Mouse (Mus musculus) kidney, adult 9 months (tissue): ENCODE results near the gene Pik3r1.

ENCODE experiments used
- DNase-seq: peaks from one replicate; pipeline ENCODE4 v3.0.0; 2022

The Pik3r1 gene

GRCm38 (mm10) chr13:101736521-101737387 is 31.3 kb downstream of the Pik3r1 start:
- DNase-seq = no peak

GRCm38 (mm10) chr13:101735364-101736120 is 32.5 kb downstream of the Pik3r1 start:
- DNase-seq = peak; percentile 51

- DNase-seq = no peak
Measured at GRCm38 (mm10) chr13:101734227-101734626, 33.8 kb downstream of the Pik3r1 start.

GRCm38 (mm10) chr13:101732675-101733074 is 35.3 kb downstream of the Pik3r1 start:
- DNase-seq = no peak

- no peak for DNase-seq
Measured at GRCm38 (mm10) chr13:101731777-101732176, 36.2 kb downstream of the Pik3r1 start.

- no peak for DNase-seq
Measured at GRCm38 (mm10) chr13:101730351-101730750, 37.7 kb downstream of the Pik3r1 start.

GRCm38 (mm10) chr13:101729248-101730055 is 38.6 kb downstream of the Pik3r1 start:
- DNase-seq = no peak

- peak; percentile 61 for DNase-seq
Measured at GRCm38 (mm10) chr13:101728816-101729215, 39.2 kb downstream of the Pik3r1 start.

- no peak for DNase-seq
Measured at GRCm38 (mm10) chr13:101728300-101728699, 39.7 kb downstream of the Pik3r1 start.

- no peak for DNase-seq
Measured at GRCm38 (mm10) chr13:101727837-101728236, 40.2 kb downstream of the Pik3r1 start.

GRCm38 (mm10) chr13:101726922-101727321 is 41.1 kb downstream of the Pik3r1 start:
- no peak for DNase-seq

GRCm38 (mm10) chr13:101721901-101722595 is 46.0 kb downstream of the Pik3r1 start:
- no peak for DNase-seq

GRCm38 (mm10) chr13:101721154-101721553 is 46.9 kb downstream of the Pik3r1 start:
- no peak for DNase-seq

- DNase-seq = peak; percentile 85
Measured at GRCm38 (mm10) chr13:101719312-101719870, 48.6 kb downstream of the Pik3r1 start.

GRCm38 (mm10) chr13:101718744-101719143 is 49.3 kb downstream of the Pik3r1 start:
- no peak for DNase-seq

- DNase-seq = no peak
Measured at GRCm38 (mm10) chr13:101717836-101718235, 50.2 kb downstream of the Pik3r1 start.

- DNase-seq = no peak
Measured at GRCm38 (mm10) chr13:101713429-101714088, 54.5 kb downstream of the Pik3r1 start.

GRCm38 (mm10) chr13:101712720-101713428 is 55.1 kb downstream of the Pik3r1 start:
- DNase-seq = no peak

- no peak for DNase-seq
Measured at GRCm38 (mm10) chr13:101712099-101712498, 55.9 kb downstream of the Pik3r1 start.

- DNase-seq = no peak
Measured at GRCm38 (mm10) chr13:101711301-101711700, 56.7 kb downstream of the Pik3r1 start.

- no peak for DNase-seq
Measured at GRCm38 (mm10) chr13:101709788-101710187, 58.2 kb downstream of the Pik3r1 start.
